Mouse (Mus musculus): ENCODE measurements at regions not wholly inside any gene's neighbourhood (a gene's known extent, or its start where the extent isn't known, plus 50 kb on each side); places are given as distances from the start of the nearest gene placed in this dataset.

GRCm38 (mm10) chr13:47712507-47712906 lies 548.5 kb upstream of the Id4 start:
- TF ChIP-seq CTCF (IDR thresholded peaks at IDR 0.05; ENCODE audit: extremely low read depth, insufficient read length, insufficient replicate concordance, low read depth, low read length) (no peak), POLR2A (IDR thresholded peaks at IDR 0.05; ENCODE audit: low read depth, low read length) (no peak)

Measured in small intestine, adult 2 months (tissue).